Mouse (Mus musculus) limb, embryonic 11.5 days (tissue): ENCODE data around the gene Fbxo45. TPM values are rescaled to one million over a fixed set of nuclear protein-coding genes. Genes with fewer than 3 reads are reported as not detected.

Experiments
- ATAC-seq: fragments of 200-750 bp; cut with Nextera tagmentation; 2 replicates; pipeline ENCODE4 v1.8.0; 2017; ENCODE audit warnings: low read depth; ENCODE audit not compliant: insufficient number of reproducible peaks, low FRiP score, low TSS enrichment
- DNase-seq: peaks from one replicate; pipeline ENCODE4 v3.0.0-alpha.2; 2015; ENCODE audit warnings: low spot score
- H3K27ac ChIP-seq: fragments of 300-500 bp; sonication (generic); replicated peaks from 2 replicates; pipeline ENCODE4 v1.5.1; 2014; ENCODE audit warnings: low read depth, mild to moderate bottlenecking, low read length
- H3K27me3 ChIP-seq: fragments of 300-500 bp; sonication (generic); 2 replicates; pipeline ENCODE4 v1.6.1; 2014; ENCODE audit warnings: mild to moderate bottlenecking, low read length, mixed read lengths; ENCODE audit not compliant: control insufficient read depth, insufficient read depth
- H3K36me3 ChIP-seq: fragments of 300-500 bp; sonication (generic); 2 replicates; pipeline ENCODE4 v1.6.1; 2014; ENCODE audit warnings: mild to moderate bottlenecking, low read length, moderate library complexity, mixed read lengths; ENCODE audit not compliant: control insufficient read depth, insufficient read depth
- H3K4me1 ChIP-seq: fragments of 300-500 bp; sonication (generic); 2 replicates; pipeline ENCODE4 v1.6.1; 2014; ENCODE audit warnings: low read length, mixed read lengths; ENCODE audit not compliant: control insufficient read depth, insufficient read depth
- H3K4me2 ChIP-seq: fragments of 300-500 bp; sonication (generic); 2 replicates; pipeline ENCODE4 v1.6.1; 2014; ENCODE audit warnings: low read depth, mild to moderate bottlenecking, moderate library complexity; ENCODE audit not compliant: severe bottlenecking
- H3K4me3 ChIP-seq: fragments of 300-500 bp; sonication (generic); 2 replicates; pipeline ENCODE4 v1.5.1; 2014; ENCODE audit warnings: low read depth, low read length
- H3K9ac ChIP-seq: fragments of 300-500 bp; sonication (generic); 2 replicates; pipeline ENCODE4 v1.6.1; 2014; ENCODE audit warnings: mild to moderate bottlenecking, low read length
- H3K9me3 ChIP-seq: fragments of 300-500 bp; sonication (generic); 2 replicates; pipeline ENCODE4 v1.6.1; 2016; ENCODE audit warnings: low read length; ENCODE audit not compliant: control insufficient read depth
- WGBS: fragments of 180-500 bp; shearing (Covaris S2); extraction: QIAGEN DNeasy Blood & Tissue Kit; methylation state at CpG from one replicate; pipeline ENCODE4 v1.1.7; 2014; 5-methylcytosine and 5-hydroxymethylcytosine counted together
- microRNA counts: library from miRNA; unstranded; fragments of <30 nt; microRNA quantifications from one replicate; lab custom pipeline; 2016
- microRNA-seq: library from miRNA; unstranded; fragments of <30 nt; microRNA quantifications from one replicate; pipeline ENCODE4, GENCODE M21; 2016
- polyA plus RNA-seq: library from polyadenylated mRNA; unstranded; fragments of >200 nt; fragmentation: Nextera tagmentation; extraction: Ambion mirVana; gene quantifications from 2 replicates; pipeline ENCODE4 v1.2.1, GENCODE M21; 2014

The Fbxo45 gene
- polyA plus RNA-seq, 1 experiment from 2014 or later: 21.6 TPM

DNA sequence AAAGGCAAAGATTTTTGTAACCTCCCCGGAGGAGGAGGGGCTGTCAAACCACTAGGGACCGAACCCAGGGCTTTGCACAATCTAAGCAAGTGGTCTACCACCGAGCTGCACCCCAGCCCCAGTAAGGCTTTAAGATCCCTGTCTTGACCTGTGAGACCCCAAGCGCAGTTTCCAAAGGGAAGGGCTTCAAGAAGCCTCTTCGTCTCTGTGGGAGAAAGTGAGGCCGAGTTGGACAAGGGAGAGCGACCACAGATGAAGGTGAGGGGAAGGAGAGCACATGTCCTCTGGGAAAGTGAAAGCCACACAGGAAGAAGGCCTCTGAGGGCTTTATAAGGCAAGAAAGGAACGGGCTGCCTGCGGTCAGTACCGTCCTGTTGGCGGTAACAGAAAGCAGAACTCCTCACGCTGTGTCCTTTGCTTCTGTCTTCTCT is 56.9 kb downstream of the Fbxo45 start:
- Histone ChIP-seq H3K4me2 (no peak overlapping the region), H3K36me3 (no peaks in the 10 kb centered on the region), H3K9ac (no peak overlapping the region), H3K27ac (no peak overlapping the region), H3K4me1 (no peaks in the 10 kb centered on the region), H3K4me3 (no peak overlapping the region), H3K9me3 (no peaks in the 10 kb centered on the region), H3K27me3 (no peaks in the 10 kb centered on the region)
- DNase-seq: no peak
- no peak for ATAC-seq
- 62% methylated on average over 12 of the region's 12 CpGs for WGBS

- no peak overlapping the region for H3K4me3 ChIP-seq
- no peaks in the 10 kb centered on the region for H3K4me1 ChIP-seq
- H3K27me3 ChIP-seq: no peaks in the 10 kb centered on the region
- H3K36me3 ChIP-seq: no peaks in the 10 kb centered on the region
- H3K9me3 ChIP-seq: no peaks in the 10 kb centered on the region
- H3K9ac ChIP-seq: no peak overlapping the region
- H3K27ac ChIP-seq: no peak overlapping the region
- WGBS: 68% methylated on average over 6 of the region's 6 CpGs
- DNase-seq: no peak
- no peak overlapping the region for H3K4me2 ChIP-seq
- ATAC-seq: no peak
These were observed 57.8 kb downstream of the Fbxo45 start for GRCm38 (mm10) chr16:32189109-32189508.

DNA sequence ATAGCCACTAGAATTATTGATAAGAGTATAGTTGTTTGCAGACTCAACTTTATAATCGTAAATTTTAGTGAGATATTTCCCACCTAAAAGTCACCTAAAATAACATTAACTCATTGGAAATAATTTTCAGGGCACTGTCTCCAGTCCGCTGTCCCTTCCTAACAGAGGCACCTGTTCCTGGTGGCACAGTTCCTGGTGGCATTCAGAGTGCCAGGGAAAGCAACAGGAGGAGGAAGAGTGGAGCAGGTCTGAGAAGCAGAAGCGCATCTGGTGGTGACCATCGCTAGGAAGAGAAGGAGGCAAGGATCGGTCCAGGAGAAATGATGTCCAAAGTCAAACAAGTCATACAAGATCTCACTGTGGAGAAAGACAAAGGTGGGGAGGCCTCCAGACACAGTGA is 60.9 kb downstream of the Fbxo45 start:
- no peak for DNase-seq
- H3K36me3 ChIP-seq: no peaks in the 10 kb centered on the region
- no peaks in the 10 kb centered on the region for H3K4me1 ChIP-seq
- H3K27me3 ChIP-seq: no peaks in the 10 kb centered on the region
- ATAC-seq: no peak
- no peak overlapping the region for H3K9ac ChIP-seq
- no peak overlapping the region for H3K4me3 ChIP-seq
- no peaks in the 10 kb centered on the region for H3K9me3 ChIP-seq
- H3K4me2 ChIP-seq: no peak overlapping the region
- 91% methylated on average over 5 of the region's 5 CpGs for whole genome bisulfite sequencing
- H3K27ac ChIP-seq: no peak overlapping the region

MicroRNAs within 50 kb of the gene (microRNA counts, 519-probe panel; counts per million panel counts)
- microRNA mmu-miR-1946a (lab: Ali Mortazavi, UCI): not detected

Small RNA genes lying within 50 kb of the gene (microRNA-seq; reads per million reads assigned to microRNA genes)
- gene Mir1946a: not detected

Other genes starting within 250 kb of the Fbxo45 start
- gene Senp5, start 243.9 kb downstream of the Fbxo45 start, polyA plus RNA-seq: 10.9 and 13.4 TPM in 2 replicates
- 41.1 and 42.7 TPM in 2 replicates for gene Pak2, start 167.8 kb downstream of the Fbxo45 start, polyA plus RNA-seq
- gene Pigx, start 147.4 kb downstream of the Fbxo45 start, polyA plus RNA-seq: 131 and 137 TPM in 2 replicates
- 38.2 and 44.3 TPM in 2 replicates for gene Cep19, start 147.4 kb downstream of the Fbxo45 start, polyA plus RNA-seq
- 10.1 and 11.5 TPM in 2 replicates for gene Nrros, start 81.6 kb downstream of the Fbxo45 start, polyA plus RNA-seq
- gene Bex6, start 67.3 kb downstream of the Fbxo45 start, polyA plus RNA-seq: 0.25 TPM in 1 of 2 replicates, not detected in the other
- gene Wdr53, start 69 bp upstream of the Fbxo45 start, polyA plus RNA-seq: 19.2 and 20.2 TPM in 2 replicates
- not detected in 2 replicates for gene Smco1, start 24.3 kb upstream of the Fbxo45 start, polyA plus RNA-seq
- gene Rnf168, start 30.3 kb upstream of the Fbxo45 start, polyA plus RNA-seq: 25.0 and 27.9 TPM in 2 replicates
- gene Ubxn7, start 85.1 kb upstream of the Fbxo45 start, polyA plus RNA-seq: 28.0 and 30.0 TPM in 2 replicates
- gene Tm4sf19, start 153.3 kb upstream of the Fbxo45 start, polyA plus RNA-seq: not detected in 2 replicates
- 32.1 and 36.1 TPM in 2 replicates for gene Tctex1d2, start 172.5 kb upstream of the Fbxo45 start, polyA plus RNA-seq
- gene Pcyt1a, start 183.8 kb upstream of the Fbxo45 start, polyA plus RNA-seq: 35.6 and 37.0 TPM in 2 replicates
- gene Slc51a, start 240.7 kb upstream of the Fbxo45 start, polyA plus RNA-seq: 0.33 and 0.41 TPM in 2 replicates
- gene Zdhhc19, start 249.1 kb upstream of the Fbxo45 start, polyA plus RNA-seq: not detected in 2 replicates